Mouse (Mus musculus): ENCODE measurements at regions not wholly inside any gene's neighbourhood (a gene's known extent, or its start where the extent isn't known, plus 50 kb on each side); places are given as distances from the start of the nearest gene placed in this dataset.

GRCm38 (mm10) chr16:91156506-91156905 is 61.6 kb upstream of the 4932438H23Rik start:
- DNase-seq (ENCODE audit: low spot score in 2 of 2) = no peak

- peak in 1 of 2 experiments; percentile 16 for DNase-seq (ENCODE audit: low spot score in 2 of 2)
Measured at GRCm38 (mm10) chr16:91160679-91161078, 64.6 kb upstream of the Olig2 start.

GRCm38 (mm10) chr16:91161616-91162015 is 63.6 kb upstream of the Olig2 start:
- no peak for DNase-seq (ENCODE audit: low spot score in 2 of 2)

GRCm38 (mm10) chr16:91162381-91162780 is 62.9 kb upstream of the Olig2 start:
- no peak for DNase-seq (ENCODE audit: low spot score in 2 of 2)

GRCm38 (mm10) chr16:91165906-91166305 is 59.4 kb upstream of the Olig2 start:
- no peak for DNase-seq (ENCODE audit: low spot score in 2 of 2)

GRCm38 (mm10) chr16:91166866-91167265 is 58.4 kb upstream of the Olig2 start:
- peak; percentile 16 to 26 for DNase-seq (ENCODE audit: low spot score in 2 of 2)

GRCm38 (mm10) chr16:91168398-91168797 is 56.9 kb upstream of the Olig2 start:
- no peak for DNase-seq (ENCODE audit: low spot score in 2 of 2)

- DNase-seq (ENCODE audit: low spot score in 2 of 2) = no peak
Measured at GRCm38 (mm10) chr16:91169829-91170228, 55.4 kb upstream of the Olig2 start.

- DNase-seq (ENCODE audit: low spot score in 2 of 2) = no peak
Measured at GRCm38 (mm10) chr16:91171911-91172440, 53.3 kb upstream of the Olig2 start.

- DNase-seq (ENCODE audit: low spot score in 2 of 2) = no peak
Measured at GRCm38 (mm10) chr16:91172510-91172909, 52.7 kb upstream of the Olig2 start.

- DNase-seq (ENCODE audit: low spot score in 2 of 2) = no peak
Measured at GRCm38 (mm10) chr16:91173241-91173640, 52.0 kb upstream of the Olig2 start.

GRCm38 (mm10) chr16:91173870-91174278 is 51.4 kb upstream of the Olig2 start:
- no peak for DNase-seq (ENCODE audit: low spot score in 2 of 2)

- no peak for DNase-seq (ENCODE audit: low spot score in 2 of 2)
Measured at GRCm38 (mm10) chr16:91174401-91174800, 50.9 kb upstream of the Olig2 start.
